Mouse (Mus musculus): ENCODE data around the gene Cyba. TPM values are rescaled to one million over a fixed set of nuclear protein-coding genes. Genes with fewer than 3 reads are reported as not detected.
A peak's percentile ranks its signal among the peaks of the same experiment; 100 is the strongest.

Gene Cyba
- total and polyA plus RNA-seq, 3 experiments: 321 to 344 (median 338) TPM

- Histone ChIP-seq H3K4me1 (ENCODE audit: control insufficient read depth in 1 of 2, insufficient read depth in 2 of 2, low read length in 2 of 2) (peaks cover 8 to 13% of the 10 kb centered on the region in 2 experiments), H3K36me3 (ENCODE audit: control insufficient read depth in 1 of 2, insufficient read depth in 2 of 2, low read length in 2 of 2) (peaks cover 14 to 15% of the 10 kb centered on the region in 2 experiments), H3K9me3 (replicated peaks; ENCODE audit: insufficient read depth, low read length) (no peaks in the 10 kb centered on the region), H3K4me3 (ENCODE audit: control insufficient read depth in 1 of 2, insufficient read depth in 1 of 2, low read depth in 2 of 2, low read length in 2 of 2) (no peak overlapping the region), H3K27me3 (ENCODE audit: control insufficient read depth in 1 of 2, insufficient read depth in 2 of 2, low read length in 2 of 2) (no peaks in the 10 kb centered on the region), H3K79me2 (ENCODE audit: control insufficient read depth, insufficient read depth, low read length, poor library complexity) (no peaks in the 10 kb centered on the region), H3K27ac (ENCODE audit: control insufficient read depth, low read depth, low read length) (peak overlapping the region; percentile 50), H3K9ac (ENCODE audit: control insufficient read depth, low read depth, low read length, poor library complexity, severe bottlenecking) (no peak overlapping the region; the same call in 1 of the 2 replicates)
- peak; percentile 72 for DNase-seq (ENCODE audit: low read depth, low spot score)
- TF ChIP-seq RAD21 (IDR thresholded peaks at IDR 0.05; ENCODE audit: low read depth, low read length) (no peak), ZMIZ1 (IDR thresholded peaks at IDR 0.05; ENCODE audit: low read depth, low read length) (no peak), EP300 (IDR thresholded peaks at IDR 0.05; ENCODE audit: low read depth in 1 of 2, low read length in 2 of 2) (peak; percentile 58 to 59; a peak in 3 of 4 replicates), KAT2A (conservative IDR thresholded peaks at IDR 0.05; ENCODE audit: low read depth, low read length) (no peak), GATA1 (IDR thresholded peaks at IDR 0.05; ENCODE audit: low read depth, low read length) (no peak), ZC3H11A (IDR thresholded peaks at IDR 0.05; ENCODE audit: low read depth, low read length) (no peak), TCF12 (IDR thresholded peaks at IDR 0.05; ENCODE audit: low read depth, low read length) (0 out of 2 replicates have a peak, but pooled peaks have one; percentile 9), MYB (IDR thresholded peaks at IDR 0.05; ENCODE audit: low read depth, low read length) (no peak), CHD1 (IDR thresholded peaks at IDR 0.05; ENCODE audit: low read depth, low read length) (no peak), TBP (IDR thresholded peaks at IDR 0.05; ENCODE audit: low read depth, low read length) (0 out of 2 replicates have a peak, but pooled peaks have one; percentile 13), ZKSCAN1 (IDR thresholded peaks at IDR 0.05; ENCODE audit: low read depth, low read length) (no peak), MXI1 (IDR thresholded peaks at IDR 0.05; ENCODE audit: low read depth, low read length) (peak; percentile 85), JUND (IDR thresholded peaks at IDR 0.05; ENCODE audit: low read depth, low read length) (no peak), MAX (IDR thresholded peaks at IDR 0.05; ENCODE audit: low read length) (peak; percentile 81), MEF2A (IDR thresholded peaks at IDR 0.05; ENCODE audit: extremely low read depth, insufficient replicate concordance, low read depth, low read length, poor library complexity, severe bottlenecking) (no peak), ZNF384 (IDR thresholded peaks at IDR 0.05; ENCODE audit: low read depth, low read length) (no peak), POLR2A (IDR thresholded peaks at IDR 0.05; ENCODE audit: control insufficient read depth in 1 of 2, insufficient read depth in 1 of 2, low read depth in 1 of 2, low read length in 2 of 2, poor library complexity in 1 of 2) (0 out of 4 replicates have a peak, but pooled peaks of 1 of the 2 experiments have one; percentile 22), GABPA (IDR thresholded peaks at IDR 0.05; ENCODE audit: low read depth, low read length) (peak; percentile 65; the same call in 1 of the 2 replicates), MAFK (IDR thresholded peaks at IDR 0.05; ENCODE audit: borderline replicate concordance, low read depth, low read length) (peak; percentile 78; the same call in 1 of the 2 replicates), NRF1 (IDR thresholded peaks at IDR 0.05; ENCODE audit: insufficient read depth, low read depth, low read length, poor library complexity, severe bottlenecking) (no peak), BHLHE40 (IDR thresholded peaks at IDR 0.05; ENCODE audit: borderline replicate concordance, low read depth, low read length) (peak; percentile 61; the same call in 1 of the 2 replicates), UBTF (IDR thresholded peaks at IDR 0.05; ENCODE audit: borderline replicate concordance, insufficient read depth, low read depth, low read length) (no peak), NELFE (IDR thresholded peaks at IDR 0.05; ENCODE audit: low read depth, low read length) (no peak), POLR2AphosphoS2 (IDR thresholded peaks at IDR 0.05; ENCODE audit: low read length) (no peak), CTCF (IDR thresholded peaks at IDR 0.05 in 2 of 3, conservative IDR thresholded peaks at IDR 0.05 in 1 of 3; ENCODE audit: control insufficient read depth in 1 of 3, insufficient read depth in 1 of 3, low read depth in 2 of 3, low read length in 3 of 3, poor library complexity in 1 of 3, severe bottlenecking in 1 of 3) (no peak), CHD2 (IDR thresholded peaks at IDR 0.05; ENCODE audit: low read length) (no peak), USF1 (IDR thresholded peaks at IDR 0.05; ENCODE audit: low read depth, low read length) (no peak), HCFC1 (IDR thresholded peaks at IDR 0.05; ENCODE audit: low read depth, low read length) (no peak), ETS1 (IDR thresholded peaks at IDR 0.05; ENCODE audit: low read depth, low read length) (peak; percentile 82), E2F4 (IDR thresholded peaks at IDR 0.05; ENCODE audit: borderline replicate concordance, low read depth, low read length) (no peak), TAL1 (IDR thresholded peaks at IDR 0.05; ENCODE audit: low read length) (no peak), SMC3 (IDR thresholded peaks at IDR 0.05; ENCODE audit: low read depth, low read length) (no peak), MYC (IDR thresholded peaks at IDR 0.05; ENCODE audit: low read depth, low read length) (peak; percentile 85), MAZ (IDR thresholded peaks at IDR 0.05; ENCODE audit: low read depth, low read length) (no peak), SIN3A (IDR thresholded peaks at IDR 0.05; ENCODE audit: low read length) (peak; percentile 69), RCOR1 (IDR thresholded peaks at IDR 0.05; ENCODE audit: low read depth, low read length) (no peak), ELF1 (IDR thresholded peaks at IDR 0.05; ENCODE audit: low read depth, low read length) (no peak), USF2 (IDR thresholded peaks at IDR 0.05; ENCODE audit: borderline replicate concordance in 1 of 2, insufficient read depth in 1 of 2, low read depth in 1 of 2, low read length in 2 of 2) (no peak)
Measured at GRCm38 (mm10) chr8:122415554-122415953, 17.2 kb downstream of the Cyba start.

Measured in MEL (cell line).